Mouse (Mus musculus): Measurements from ENCODE around the gene Axdnd1. TPM values are rescaled to one million over a fixed set of nuclear protein-coding genes. Genes with fewer than 3 reads are reported as not detected.
"Not testable (repeated sequence)": the region's sequence is repeated elsewhere in the genome, so short reads cannot be mapped to it uniquely, and the experiment has no call there.

Gene Axdnd1
- polyA plus RNA-seq, 1 experiment from 2014 or later, result 0.22 TPM

- H3K27ac ChIP-seq (ENCODE audit: low read length), result no peak overlapping the region
- WGBS, result 88% methylated on average over 9 of the region's 9 CpGs
- no peaks in the 10 kb centered on the region for H3K36me3 ChIP-seq (ENCODE audit: control insufficient read depth, insufficient read depth, low read length)
- no peak overlapping the region for H3K4me2 ChIP-seq (ENCODE audit: low read depth, low read length)
- no peaks in the 10 kb centered on the region for H3K9me3 ChIP-seq (replicated peaks; ENCODE audit: control insufficient read depth, low read length)
- no peak overlapping the region for H3K4me3 ChIP-seq (replicated peaks; ENCODE audit: low read length)
- H3K9ac ChIP-seq (ENCODE audit: low read length), result no peak overlapping the region
- H3K27me3 ChIP-seq (ENCODE audit: control insufficient read depth, insufficient read depth, low read length), result no peaks in the 10 kb centered on the region
- no peak for ATAC-seq (ENCODE audit: insufficient read depth, low FRiP score)
- no peaks in the 10 kb centered on the region for H3K4me1 ChIP-seq (ENCODE audit: control insufficient read depth, insufficient read depth, low read length)
Measured at GRCm38 (mm10) chr1:156323126-156323525, 97.8 kb downstream of the Axdnd1 start.

GRCm38 (mm10) chr1:156310630-156311029 lies 110.3 kb downstream of the Axdnd1 start, which contains the start of gene Nphs2:
TSS of gene Nphs2 (plus strand) at chr1:156310727.
- H3K36me3 ChIP-seq (ENCODE audit: control insufficient read depth, insufficient read depth, low read length), result no peaks in the 10 kb centered on the region
- no peaks in the 10 kb centered on the region for H3K4me1 ChIP-seq (ENCODE audit: control insufficient read depth, insufficient read depth, low read length)
- ATAC-seq (ENCODE audit: insufficient read depth, low FRiP score), result no peak; the same call in 1 of the 2 replicates
- H3K27me3 ChIP-seq (ENCODE audit: control insufficient read depth, insufficient read depth, low read length), result peaks cover 31% of the 10 kb centered on the region
- no peak within 1 kb of the TSS for H3K9ac ChIP-seq (ENCODE audit: low read length)
- H3K9me3 ChIP-seq (replicated peaks; ENCODE audit: control insufficient read depth, low read length), result no peaks in the 10 kb centered on the region
- peak within 1 kb of the TSS; percentile 48 for H3K4me2 ChIP-seq (ENCODE audit: low read depth, low read length)
- WGBS, result 4% methylated on average over 29 of the region's 29 CpGs
- H3K4me3 ChIP-seq (replicated peaks; ENCODE audit: low read length), result peak within 1 kb of the TSS; percentile 30
- H3K27ac ChIP-seq (ENCODE audit: low read length), result no peak within 1 kb of the TSS

- H3K9ac ChIP-seq (ENCODE audit: low read length), result no peak overlapping the region
- no peaks in the 10 kb centered on the region for H3K9me3 ChIP-seq (replicated peaks; ENCODE audit: control insufficient read depth, low read length)
- no peak for ATAC-seq (ENCODE audit: insufficient read depth, low FRiP score)
- 0 out of 2 replicates have a peak, but pooled peaks cover 2% of the 10 kb centered on the region for H3K4me1 ChIP-seq (ENCODE audit: control insufficient read depth, insufficient read depth, low read length)
- H3K4me2 ChIP-seq (ENCODE audit: low read depth, low read length), result no peak overlapping the region
- H3K27me3 ChIP-seq (ENCODE audit: control insufficient read depth, insufficient read depth, low read length), result peaks cover 45% of the 10 kb centered on the region
- 56% methylated on average over 1 of the region's 1 CpGs for WGBS
- H3K4me3 ChIP-seq (replicated peaks; ENCODE audit: low read length), result no peak overlapping the region
- H3K27ac ChIP-seq (ENCODE audit: low read length), result no peak overlapping the region
- no peaks in the 10 kb centered on the region for H3K36me3 ChIP-seq (ENCODE audit: control insufficient read depth, insufficient read depth, low read length)
Measured at GRCm38 (mm10) chr1:156308595-156308994, 112.4 kb downstream of the Axdnd1 start.

- no peaks in the 10 kb centered on the region for H3K9me3 ChIP-seq (replicated peaks; ENCODE audit: control insufficient read depth, low read length)
- H3K4me3 ChIP-seq (replicated peaks; ENCODE audit: low read length), result peak within 1 kb of the TSS; percentile 62
- under 1% methylated on average over 85 of the region's 85 CpGs for WGBS
- H3K4me1 ChIP-seq (ENCODE audit: control insufficient read depth, insufficient read depth, low read length), result 0 out of 2 replicates have a peak, but pooled peaks cover 2% of the 10 kb centered on the region
- peak; percentile 64 for ATAC-seq (ENCODE audit: insufficient read depth, low FRiP score)
- H3K27me3 ChIP-seq (ENCODE audit: control insufficient read depth, insufficient read depth, low read length), result peaks cover 31% of the 10 kb centered on the region
- H3K4me2 ChIP-seq (ENCODE audit: low read depth, low read length), result peak within 1 kb of the TSS; percentile 99
- peak within 1 kb of the TSS; percentile 63 for H3K9ac ChIP-seq (ENCODE audit: low read length)
- H3K27ac ChIP-seq (ENCODE audit: low read length), result no peak within 1 kb of the TSS
- H3K36me3 ChIP-seq (ENCODE audit: control insufficient read depth, insufficient read depth, low read length), result no peaks in the 10 kb centered on the region
Measured at GRCm38 (mm10) chr1:156302911-156303749, 117.8 kb downstream of the Axdnd1 start, which contains the start of gene Tdrd5. TSS of gene Tdrd5 (minus strand) at chr1:156303664.

GRCm38 (mm10) chr1:156290016-156290415 lies 130.9 kb downstream of the Axdnd1 start:
- no peaks in the 10 kb centered on the region for H3K4me1 ChIP-seq (ENCODE audit: control insufficient read depth, insufficient read depth, low read length)
- no peak overlapping the region for H3K4me3 ChIP-seq (replicated peaks; ENCODE audit: low read length)
- H3K36me3 ChIP-seq (ENCODE audit: control insufficient read depth, insufficient read depth, low read length), result no peaks in the 10 kb centered on the region
- WGBS, result 89% methylated on average over 6 of the region's 6 CpGs
- ATAC-seq (ENCODE audit: insufficient read depth, low FRiP score), result no peak
- H3K9ac ChIP-seq (ENCODE audit: low read length), result no peak overlapping the region
- no peaks in the 10 kb centered on the region for H3K27me3 ChIP-seq (ENCODE audit: control insufficient read depth, insufficient read depth, low read length)
- no peak overlapping the region for H3K4me2 ChIP-seq (ENCODE audit: low read depth, low read length)
- H3K27ac ChIP-seq (ENCODE audit: low read length), result no peak overlapping the region
- no peaks in the 10 kb centered on the region for H3K9me3 ChIP-seq (replicated peaks; ENCODE audit: control insufficient read depth, low read length)

GRCm38 (mm10) chr1:156289222-156289587 lies 131.8 kb downstream of the Axdnd1 start:
- not testable (repeated sequence) for H3K4me3 ChIP-seq (replicated peaks; ENCODE audit: low read length); ATAC-seq (ENCODE audit: insufficient read depth, low FRiP score); H3K27ac ChIP-seq (ENCODE audit: low read length); H3K36me3 ChIP-seq (ENCODE audit: control insufficient read depth, insufficient read depth, low read length); H3K9ac ChIP-seq (ENCODE audit: low read length); H3K4me1 ChIP-seq (ENCODE audit: control insufficient read depth, insufficient read depth, low read length); H3K4me2 ChIP-seq (ENCODE audit: low read depth, low read length); H3K9me3 ChIP-seq (replicated peaks; ENCODE audit: control insufficient read depth, low read length); H3K27me3 ChIP-seq (ENCODE audit: control insufficient read depth, insufficient read depth, low read length)
- WGBS, result 60% methylated on average over 10 of the region's 10 CpGs

- Histone ChIP-seq H3K36me3 (ENCODE audit: control insufficient read depth, insufficient read depth, low read length) (no peaks in the 10 kb centered on the region), H3K4me1 (ENCODE audit: control insufficient read depth, insufficient read depth, low read length) (no peaks in the 10 kb centered on the region), H3K27me3 (ENCODE audit: control insufficient read depth, insufficient read depth, low read length) (no peaks in the 10 kb centered on the region), H3K27ac (ENCODE audit: low read length) (no peak overlapping the region), H3K4me3 (replicated peaks; ENCODE audit: low read length) (no peak overlapping the region), H3K9me3 (replicated peaks; ENCODE audit: control insufficient read depth, low read length) (no peaks in the 10 kb centered on the region), H3K4me2 (ENCODE audit: low read depth, low read length) (no peak overlapping the region), H3K9ac (ENCODE audit: low read length) (no peak overlapping the region)
- no peak for ATAC-seq (ENCODE audit: insufficient read depth, low FRiP score)
- 81% methylated on average over 9 of the region's 9 CpGs for WGBS
Measured at GRCm38 (mm10) chr1:156288556-156289221, 132.3 kb downstream of the Axdnd1 start.

- H3K27me3 ChIP-seq (ENCODE audit: control insufficient read depth, insufficient read depth, low read length), result no peaks in the 10 kb centered on the region
- no peak for ATAC-seq (ENCODE audit: insufficient read depth, low FRiP score)
- no peaks in the 10 kb centered on the region for H3K9me3 ChIP-seq (replicated peaks; ENCODE audit: control insufficient read depth, low read length)
- no peaks in the 10 kb centered on the region for H3K4me1 ChIP-seq (ENCODE audit: control insufficient read depth, insufficient read depth, low read length)
- H3K4me3 ChIP-seq (replicated peaks; ENCODE audit: low read length), result no peak overlapping the region
- no peak overlapping the region for H3K27ac ChIP-seq (ENCODE audit: low read length)
- H3K36me3 ChIP-seq (ENCODE audit: control insufficient read depth, insufficient read depth, low read length), result no peaks in the 10 kb centered on the region
- H3K4me2 ChIP-seq (ENCODE audit: low read depth, low read length), result no peak overlapping the region
- 82% methylated on average over 5 of the region's 5 CpGs for WGBS
- H3K9ac ChIP-seq (ENCODE audit: low read length), result no peak overlapping the region
Measured at GRCm38 (mm10) chr1:156285541-156285896, 135.4 kb downstream of the Axdnd1 start.

- H3K4me1 ChIP-seq (ENCODE audit: control insufficient read depth, insufficient read depth, low read length), result no peaks in the 10 kb centered on the region
- no peak overlapping the region for H3K27ac ChIP-seq (ENCODE audit: low read length)
- no peak overlapping the region for H3K4me2 ChIP-seq (ENCODE audit: low read depth, low read length)
- no peak overlapping the region for H3K4me3 ChIP-seq (replicated peaks; ENCODE audit: low read length)
- no peak overlapping the region for H3K9ac ChIP-seq (ENCODE audit: low read length)
- no peak for ATAC-seq (ENCODE audit: insufficient read depth, low FRiP score)
- WGBS, result 42% methylated on average over 9 of the region's 9 CpGs
- no peaks in the 10 kb centered on the region for H3K27me3 ChIP-seq (ENCODE audit: control insufficient read depth, insufficient read depth, low read length)
- H3K9me3 ChIP-seq (replicated peaks; ENCODE audit: control insufficient read depth, low read length), result no peaks in the 10 kb centered on the region
- no peaks in the 10 kb centered on the region for H3K36me3 ChIP-seq (ENCODE audit: control insufficient read depth, insufficient read depth, low read length)
Measured at GRCm38 (mm10) chr1:156284851-156285540, 136.0 kb downstream of the Axdnd1 start.
